Mouse (Mus musculus) CH12.LX (cell line): Measurements from ENCODE around the gene Amotl2. TPM values are rescaled to one million over a fixed set of nuclear protein-coding genes. Genes with fewer than 3 reads are reported as not detected.

Experiments used
- DNase-seq: peaks from one replicate; pipeline ENCODE4 v3.0.0-alpha.2; 2013; ENCODE audit errors: extremely low read depth
- H3K27ac ChIP-seq: 2 replicates; pipeline ENCODE4 v1.5.1; 2012; ENCODE audit warnings: low read depth, mild to moderate bottlenecking, control low read depth, moderate library complexity; ENCODE audit not compliant: insufficient read depth
- H3K27me3 ChIP-seq: replicated peaks from 2 replicates; pipeline ENCODE3; 2012; ENCODE audit warnings: inconsistent platforms
- H3K36me3 ChIP-seq, 2 experiments: replicated peaks in 1 of 2; 2 replicates each; pipeline versions ENCODE3 to v1.6.1; 2012; ENCODE audit warnings: inconsistent platforms in 1 of 2, low read length in 1 of 2, mild to moderate bottlenecking in 1 of 2, mixed read lengths in 1 of 2, moderate library complexity in 1 of 2; ENCODE audit not compliant: control insufficient read depth in 1 of 2, insufficient read depth in 1 of 2
- H3K4me1 ChIP-seq, 2 experiments: 2 replicates each; pipeline ENCODE4 v1.6.1; 2012; ENCODE audit warnings: inconsistent platforms in 1 of 2, moderate library complexity in 1 of 2; ENCODE audit not compliant: insufficient read depth in 2 of 2, control insufficient read depth in 1 of 2
- H3K4me2 ChIP-seq: 2 replicates; pipeline ENCODE4 v1.6.1; 2012; ENCODE audit warnings: low read depth, mild to moderate bottlenecking, control low read depth; ENCODE audit not compliant: poor library complexity, insufficient read depth, severe bottlenecking
- H3K4me3 ChIP-seq, 3 experiments: fragments of 150-350 bp in 1 of 3; sonication (generic) in 1 of 3; replicated peaks in 1 of 3; 2 replicates each; pipeline versions ENCODE3 to v1.5.1; 2011 to 2012; ENCODE audit warnings: low read depth in 2 of 3, low read length in 2 of 3, mild to moderate bottlenecking in 2 of 3, moderate library complexity in 2 of 3, control low read depth in 1 of 3, improper control_type of control experiment in 1 of 3, inconsistent platforms in 1 of 3, mixed read lengths in 1 of 3; ENCODE audit not compliant: poor library complexity in 1 of 3
- H3K79me2 ChIP-seq: replicated peaks from 2 replicates; pipeline ENCODE4 v1.6.1; 2012; ENCODE audit warnings: mild to moderate bottlenecking, moderate library complexity; ENCODE audit not compliant: control insufficient read depth, poor library complexity, insufficient read depth, severe bottlenecking; ENCODE audit errors: extremely low read depth
- H3K9ac ChIP-seq: 2 replicates; pipeline ENCODE4 v1.6.1; 2012; ENCODE audit warnings: low read depth, mild to moderate bottlenecking, control low read depth, moderate library complexity; ENCODE audit not compliant: insufficient read depth
- H3K9me3 ChIP-seq: replicated peaks from 2 replicates; pipeline ENCODE3; 2012; ENCODE audit warnings: low read length, inconsistent platforms, mixed read lengths
- BHLHE40 ChIP-seq: IDR thresholded peaks from 2 replicates; pipeline ENCODE4 v1.6.1; 2011; ENCODE audit warnings: mild to moderate bottlenecking, low read depth, low read length, improper control_type of control experiment
- CHD1 ChIP-seq: IDR thresholded peaks from 2 replicates; pipeline ENCODE4 v1.6.1; 2012; ENCODE audit warnings: low read depth, low read length, improper control_type of control experiment, inconsistent platforms
- CTCF ChIP-seq, 2 experiments: IDR thresholded peaks in 1 of 2; conservative IDR thresholded peaks in 1 of 2; 2 replicates each; pipeline ENCODE4 v1.5.1; 2011 to 2012; ENCODE audit warnings: low read depth in 2 of 2, low read length in 2 of 2, improper control_type of control experiment in 1 of 2, inconsistent platforms in 1 of 2, mild to moderate bottlenecking in 1 of 2, moderate library complexity in 1 of 2
- E2F4 ChIP-seq: IDR thresholded peaks from 2 replicates; pipeline ENCODE4 v1.6.1; 2011; ENCODE audit warnings: low read depth, low read length, improper control_type of control experiment; ENCODE audit not compliant: insufficient replicate concordance
- ELF1 ChIP-seq: IDR thresholded peaks from 2 replicates; pipeline ENCODE4 v1.6.1; 2014; ENCODE audit warnings: low read depth, mild to moderate bottlenecking, inconsistent platforms, low read length, improper control_type of control experiment
- EP300 ChIP-seq: IDR thresholded peaks from 2 replicates; pipeline ENCODE4 v1.6.1; 2011; ENCODE audit warnings: low read length, improper control_type of control experiment
- HCFC1 ChIP-seq: IDR thresholded peaks from 2 replicates; pipeline ENCODE4 v1.6.1; 2012; ENCODE audit warnings: low read depth, mild to moderate bottlenecking, inconsistent platforms, low read length, improper control_type of control experiment
- JUN ChIP-seq: IDR thresholded peaks from 2 replicates; pipeline ENCODE4 v1.6.1; 2011; ENCODE audit warnings: low read depth, mild to moderate bottlenecking, low read length, improper control_type of control experiment, moderate library complexity; ENCODE audit not compliant: insufficient read depth
- JUND ChIP-seq: conservative IDR thresholded peaks from 2 replicates; pipeline ENCODE4 v1.6.1; 2011; ENCODE audit warnings: low read depth, low read length, improper control_type of control experiment
- MAFK ChIP-seq: IDR thresholded peaks from 2 replicates; pipeline ENCODE4 v1.6.1; 2011; ENCODE audit warnings: low read length, improper control_type of control experiment; ENCODE audit not compliant: insufficient replicate concordance
- MAX ChIP-seq: IDR thresholded peaks from 2 replicates; pipeline ENCODE4 v1.6.1; 2011; ENCODE audit warnings: low read length, improper control_type of control experiment
- MAZ ChIP-seq: IDR thresholded peaks from 2 replicates; pipeline ENCODE4 v1.6.1; 2012; ENCODE audit warnings: low read depth, mild to moderate bottlenecking, inconsistent platforms, low read length, improper control_type of control experiment, moderate library complexity
- MXI1 ChIP-seq: IDR thresholded peaks from 2 replicates; pipeline ENCODE4 v1.6.1; 2011; ENCODE audit warnings: mild to moderate bottlenecking, low read depth, low read length, improper control_type of control experiment
- MYC ChIP-seq: IDR thresholded peaks from 2 replicates; pipeline ENCODE4 v1.6.1; 2011; ENCODE audit warnings: low read depth, mild to moderate bottlenecking, improper control_type of control experiment, low read length
- NRF1 ChIP-seq: IDR thresholded peaks from 2 replicates; pipeline ENCODE4 v1.6.1; 2014; ENCODE audit warnings: low read depth, mild to moderate bottlenecking, inconsistent platforms, low read length, improper control_type of control experiment, moderate library complexity
- POLR2A ChIP-seq: IDR thresholded peaks from 2 replicates; pipeline ENCODE4 v1.6.1; 2011; ENCODE audit warnings: low read depth, mild to moderate bottlenecking, improper control_type of control experiment, low read length
- RAD21 ChIP-seq: IDR thresholded peaks from 2 replicates; pipeline ENCODE4 v1.6.1; 2011; ENCODE audit warnings: low read depth, mild to moderate bottlenecking, low read length, improper control_type of control experiment, moderate library complexity
- SIN3A ChIP-seq: IDR thresholded peaks from 2 replicates; pipeline ENCODE4 v1.6.1; 2012; ENCODE audit warnings: low read length, improper control_type of control experiment, inconsistent platforms
- UBTF ChIP-seq: IDR thresholded peaks from 2 replicates; pipeline ENCODE4 v1.6.1; 2012; ENCODE audit warnings: low read depth, mild to moderate bottlenecking, inconsistent platforms, low read length, improper control_type of control experiment, moderate library complexity
- USF2 ChIP-seq: conservative IDR thresholded peaks from 2 replicates; pipeline ENCODE4 v1.6.1; 2011; ENCODE audit warnings: low read depth, low read length, improper control_type of control experiment
- ZC3H11A ChIP-seq: IDR thresholded peaks from 2 replicates; pipeline ENCODE4 v1.6.1; 2012; ENCODE audit warnings: low read depth, mild to moderate bottlenecking, inconsistent platforms, low read length, improper control_type of control experiment
- ZMIZ1 ChIP-seq: IDR thresholded peaks from 2 replicates; pipeline ENCODE4 v1.6.1; 2012; ENCODE audit warnings: low read depth, mild to moderate bottlenecking, inconsistent platforms, low read length, improper control_type of control experiment
- ZNF384 ChIP-seq: IDR thresholded peaks from 2 replicates; pipeline ENCODE4 v1.6.1; 2012; ENCODE audit warnings: low read depth, low read length, improper control_type of control experiment, inconsistent platforms
- dilution Hi-C: fragments of 300-500 bp; cut with MboI; formaldehyde crosslinking; loops from 2 replicates; pipeline ENCODE4 v1.14.3; 2020; ENCODE audit warnings: low sequenced_read_pairs; ENCODE audit not compliant: extremely low pct_unique_long_range_greater_than_20kb, extremely low pct_ligation_motif_present
- in situ Hi-C: fragments of 300-500 bp; cut with MboI; formaldehyde crosslinking; loops from 3 replicates; pipeline ENCODE4 v1.14.3; 2019; ENCODE audit warnings: low sequenced_read_pairs, low pct_ligation_motif_present, low pct_unique_long_range_greater_than_20kb, mixed read lengths
- polyA plus RNA-seq: library from polyadenylated mRNA; unstranded; fragments of >175 nt; gene quantifications from 2 replicates; pipeline ENCODE4 v1.2.1, GENCODE M21; 2012; ENCODE audit warnings: low read depth; ENCODE audit not compliant: insufficient read length
- total RNA-seq, 2 experiments: library from RNA; depleted of rRNA; stranded (reverse); fragments of 300-350 nt in 1 of 2; fragments of >200 nt in 1 of 2; gene quantifications; 2 replicates each; pipeline ENCODE4 v1.2.3; 2012 to 2014

Gene Amotl2
- total and polyA plus RNA-seq, 3 experiments, result 0.08 TPM; not detected in 2

DNA sequence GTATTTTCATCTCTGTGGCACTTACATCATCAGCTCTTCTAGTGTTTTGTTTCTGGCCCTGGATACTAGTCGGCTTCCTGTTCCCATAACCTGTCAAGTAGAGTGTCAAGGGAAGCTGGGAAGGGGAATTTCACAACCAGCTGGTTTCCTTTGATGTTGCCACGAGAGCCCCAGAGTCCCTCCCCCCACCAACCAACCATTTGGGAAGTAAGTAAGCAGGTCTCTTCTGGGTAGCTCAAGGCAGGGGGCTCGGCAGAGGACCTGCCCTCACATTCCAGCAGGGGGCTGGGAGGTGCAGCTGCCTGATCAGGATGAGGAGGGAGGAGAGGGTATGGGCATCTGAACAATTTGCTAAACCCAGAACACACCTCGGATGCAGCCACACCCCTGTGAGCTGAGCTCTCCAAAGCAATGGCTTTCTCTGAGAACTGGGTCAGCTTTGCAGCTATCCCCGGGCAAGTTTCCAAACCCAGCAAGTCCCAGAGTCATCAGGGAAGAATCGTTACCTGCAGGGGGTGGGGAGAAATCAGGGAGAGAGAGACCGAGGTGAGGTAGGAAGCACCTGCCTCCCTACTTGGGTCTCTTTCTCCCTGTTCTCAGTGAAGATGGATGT is 1.5 kb upstream of the Amotl2 start:
- Histone ChIP-seq H3K27me3 (peaks cover 40% of the 10 kb centered on the region), H3K36me3 (no peaks in the 10 kb centered on the region), H3K27ac (no peak overlapping the region), H3K79me2 (no peaks in the 10 kb centered on the region), H3K9me3 (peaks cover 14% of the 10 kb centered on the region), H3K4me1 (peaks cover 0 to 4% of the 10 kb centered on the region in 2 experiments; a peak in 1 of 4 replicates), H3K4me3 (no peak overlapping the region)
- in situ Hi-C loops (loop anchor here (10.0 kb wide), 1 partner anchor 160 kb away; no protein-coding TSS in a partner anchor), dilution Hi-C loops (no loop called here)
- no peak for DNase-seq
- TF ChIP-seq BHLHE40 (no peak), MYC (no peak), MAFK (no peak), POLR2A (no peak), MAZ (no peak), JUND (no peak), EP300 (no peak), HCFC1 (no peak), CHD1 (no peak), MAX (no peak)
- TF ChIP-seq, all 38 proteins: peak for 0
- Histone ChIP-seq H3K4me2 (no peak overlapping the region), H3K9ac (no peak overlapping the region)

DNA sequence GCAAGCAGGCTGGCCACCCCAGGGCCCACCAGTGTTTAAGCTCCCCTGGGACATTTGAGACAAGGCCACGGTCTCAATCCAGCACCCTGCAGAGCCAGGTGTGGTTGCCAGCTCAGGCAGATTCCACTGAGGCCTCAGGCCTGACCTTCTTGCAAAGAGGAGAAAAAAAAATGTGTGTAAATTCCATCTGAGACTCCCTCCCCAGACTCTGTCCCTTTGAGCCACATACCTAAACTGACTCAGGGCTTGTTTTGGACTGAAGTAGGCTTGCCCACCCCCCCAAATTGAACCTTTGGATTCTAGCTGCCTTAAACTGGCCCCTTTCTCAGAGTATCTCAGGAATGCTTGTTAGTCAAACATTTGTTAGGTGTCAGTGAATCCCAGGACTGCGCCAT is 969 bp upstream of the Amotl2 start:
- in situ Hi-C loops (loop anchor here (10.0 kb wide), 1 partner anchor 159 kb away; no protein-coding TSS in a partner anchor), dilution Hi-C loops (no loop called here)
- Histone ChIP-seq H3K9me3 (peaks cover 14% of the 10 kb centered on the region), H3K4me1 (peaks cover 0 to 4% of the 10 kb centered on the region in 2 experiments; a peak in 1 of 4 replicates), H3K27me3 (peaks cover 43% of the 10 kb centered on the region), H3K79me2 (no peaks in the 10 kb centered on the region), H3K27ac (no peak overlapping the region), H3K9ac (no peak overlapping the region), H3K36me3 (no peaks in the 10 kb centered on the region), H3K4me3 (no peak overlapping the region), H3K4me2 (no peak overlapping the region)
- TF ChIP-seq E2F4 (no peak), ZNF384 (no peak), MXI1 (no peak), JUND (no peak), ZMIZ1 (no peak), NRF1 (no peak), CTCF (conservative IDR thresholded peaks at IDR 0.05 in 1 of 2, IDR thresholded peaks at IDR 0.05 in 1 of 2; ENCODE audit: low read depth in 2 of 2, low read length in 2 of 2) (no peak), MAZ (no peak), MAFK (no peak), POLR2A (no peak), BHLHE40 (no peak), MAX (no peak), UBTF (no peak), SIN3A (no peak), ELF1 (no peak), USF2 (no peak), EP300 (no peak), JUN (no peak), ZC3H11A (no peak), RAD21 (no peak)
- no peak for DNase-seq
